Mouse (Mus musculus) cerebellum, adult 2 months (tissue): ENCODE measurements around the gene Traf6.

ENCODE experiments used
- CTCF ChIP-seq: fragments of 200-500 bp; IDR thresholded peaks from 2 replicates; pipeline ENCODE4 v1.5.1; 2011; ENCODE audit warnings: low read depth, mild to moderate bottlenecking, control low read depth, low read length, moderate library complexity, borderline replicate concordance; ENCODE audit not compliant: insufficient read depth
- POLR2A ChIP-seq: fragments of 200-500 bp; IDR thresholded peaks from 2 replicates; pipeline ENCODE4 v1.6.1; 2011; ENCODE audit warnings: low read length, control low read depth, borderline replicate concordance; ENCODE audit not compliant: insufficient read depth

- no peak for TF ChIP-seq POLR2A
- no peak for TF ChIP-seq CTCF
These were observed 17.4 kb downstream of the Traf6 start for GRCm38 (mm10) chr2:101695584-101695983.
